Mouse (Mus musculus): ENCODE data around the gene Efcab2.

DNA sequence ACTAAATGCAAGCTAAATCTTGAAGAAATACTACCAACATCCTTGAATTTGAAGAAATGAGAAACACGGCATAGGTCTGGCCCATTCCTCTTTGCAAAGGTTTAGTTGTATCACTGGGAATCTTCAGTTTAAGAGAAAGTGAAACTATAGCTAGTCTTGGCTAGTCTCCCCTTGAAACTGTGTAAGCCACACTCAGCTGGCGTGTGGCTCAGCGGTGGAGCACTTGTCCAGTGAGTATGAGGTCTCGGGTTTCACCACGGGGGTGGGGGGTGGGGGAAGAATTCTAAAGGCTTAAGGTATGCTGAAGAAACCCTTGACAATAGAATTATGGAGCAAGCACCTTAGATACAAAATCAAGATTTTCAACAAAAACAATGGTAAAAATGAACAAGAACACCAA, 117.3 kb downstream of the Efcab2 start:
- no peak for TF ChIP-seq CTCF (IDR thresholded peaks at IDR 0.05; ENCODE audit: control insufficient read depth, insufficient read depth, insufficient replicate concordance, low read depth, low read length)
- no peak for TF ChIP-seq POLR2A (IDR thresholded peaks at IDR 0.05; ENCODE audit: control insufficient read depth, low read depth, low read length)
